Mouse (Mus musculus): ENCODE measurements around the gene Rcn1. TPM values are rescaled to one million over a fixed set of nuclear protein-coding genes. Genes with fewer than 3 reads are reported as not detected.

Rcn1 gene
- polyA plus RNA-seq (2012; rRNA removed; ENCODE audit: low replicate concordance) = 13.0 and 24.1 TPM in 2 replicates

GRCm38 (mm10) chr2:105399085-105399891 lies at the start of gene Rcn1:
Gene Rcn1, minus strand, starts transcription at chr2:105399319.

Other genes with a start within 250 kb of the Rcn1 start
- 0.59 and 0.66 TPM in 2 replicates for gene Them7, start 175.0 kb downstream of the Rcn1 start, polyA plus RNA-seq (2012; rRNA removed; ENCODE audit: low replicate concordance)